Comparison of ENCODE assay signal across 9 mouse cellular contexts in genomic region chr16:92470706-92471105, GRCm38 (mm10). TPM values are rescaled to one million over a fixed set of nuclear protein-coding genes. Genes with fewer than 3 reads are reported as not detected.
DNase-seq lines count a peak whose midpoint lies in the region; ATAC-seq and TF ChIP-seq lines count a peak whose summit lies in the region.
"Had no signal": no experiment of that assay in that cellular context is flagged by ENCODE, and none has a peak within 500 bp of the region (broad histone marks: within the 10 kb centered on the region; RNA-seq: fewer than 3 reads in every experiment).

Gene Rcan1, minus strand, starts transcription at chr16:92470867.

- H3K9me3 ChIP-seq in forebrain, embryonic 13.5 days (replicated peaks), result no peaks in the 10 kb centered on the region
- no peaks in the 10 kb centered on the region for H3K9me3 ChIP-seq in hindbrain, embryonic 11.5 days (ENCODE audit: control insufficient read depth, low read length)
- no peaks in the 10 kb centered on the region for H3K9me3 ChIP-seq in liver, postnatal 0 days (ENCODE audit: low read length)

- TF ChIP-seq CTCF in liver, postnatal 0 days (IDR thresholded peaks at IDR 0.05; ENCODE audit: low read depth), result no peak

- no peak within 1 kb of the TSS for H3K4me2 ChIP-seq in forebrain, embryonic 13.5 days
- no peak within 1 kb of the TSS for H3K4me2 ChIP-seq in hindbrain, embryonic 11.5 days (replicated peaks; ENCODE audit: low read depth, low read length)
- H3K4me2 ChIP-seq in liver, postnatal 0 days (ENCODE audit: low read depth, low read length), result no peak within 1 kb of the TSS

- H3K36me3 ChIP-seq in forebrain, embryonic 13.5 days (ENCODE audit: poor library complexity, severe bottlenecking), result no peaks in the 10 kb centered on the region
- H3K36me3 ChIP-seq in hindbrain, embryonic 11.5 days (ENCODE audit: control insufficient read depth, insufficient read depth, low read length), result no peaks in the 10 kb centered on the region
- H3K36me3 ChIP-seq in liver, postnatal 0 days (replicated peaks; ENCODE audit: insufficient read depth, low read length), result no peaks in the 10 kb centered on the region

- no peaks in the 10 kb centered on the region for H3K27me3 ChIP-seq in forebrain, embryonic 13.5 days
- no peaks in the 10 kb centered on the region for H3K27me3 ChIP-seq in hindbrain, embryonic 11.5 days (ENCODE audit: control insufficient read depth, insufficient read depth, low read length)
- H3K27me3 ChIP-seq in liver, postnatal 0 days (ENCODE audit: insufficient read depth, low read length), result no peaks in the 10 kb centered on the region

- no peak within 1 kb of the TSS for H3K4me3 ChIP-seq in forebrain, embryonic 13.5 days
- H3K4me3 ChIP-seq in hindbrain, embryonic 11.5 days (ENCODE audit: low read depth, low read length), result no peak within 1 kb of the TSS
- no peak within 1 kb of the TSS for H3K4me3 ChIP-seq in liver, postnatal 0 days (ENCODE audit: low read depth, low read length)
- H3K4me3 ChIP-seq: erythroblast, embryonic 14.5 days had no signal

- no peak within 1 kb of the TSS for H3K9ac ChIP-seq in forebrain, embryonic 13.5 days
- H3K9ac ChIP-seq in hindbrain, embryonic 11.5 days (ENCODE audit: low read depth, low read length), result no peak within 1 kb of the TSS
- H3K9ac ChIP-seq in liver, postnatal 0 days (replicated peaks), result no peak within 1 kb of the TSS

- no peak for DNase-seq in urinary bladder, adult 2 months (ENCODE audit: low spot score)
- no peak for DNase-seq in urinary bladder, postnatal 10 days (ENCODE audit: low spot score)
- no peak for DNase-seq in hindbrain, embryonic 11.5 days (ENCODE audit: low spot score)
- DNase-seq in liver, postnatal 0 days, result no peak
- DNase-seq in spleen, postnatal 36 days (ENCODE audit: low spot score in 2 of 2), result no peak
- DNase-seq in cerebellum, postnatal 36 days, result no peak
- DNase-seq in ovary, postnatal 10 days (ENCODE audit: low spot score), result no peak

- 73% methylated on average over 6 of the region's 6 CpGs for WGBS in forebrain, embryonic 13.5 days
- WGBS in hindbrain, embryonic 11.5 days, result 73% methylated on average over 6 of the region's 6 CpGs
- 65% methylated on average over 6 of the region's 6 CpGs for WGBS in liver, postnatal 0 days (ENCODE audit: insufficient replicate concordance)

- no peak for ATAC-seq in forebrain, embryonic 13.5 days
- no peak for ATAC-seq in hindbrain, embryonic 11.5 days (ENCODE audit: low FRiP score)
- no peak for ATAC-seq in liver, postnatal 0 days

- TF ChIP-seq EP300 in liver, postnatal 0 days (IDR thresholded peaks at IDR 0.05; ENCODE audit: low read depth), result no peak

- H3K4me1 ChIP-seq in forebrain, embryonic 13.5 days, result no peaks in the 10 kb centered on the region
- no peaks in the 10 kb centered on the region for H3K4me1 ChIP-seq in hindbrain, embryonic 11.5 days (replicated peaks; ENCODE audit: control insufficient read depth, insufficient read depth, low read length)
- H3K4me1 ChIP-seq in liver, postnatal 0 days (ENCODE audit: insufficient read depth), result peaks cover under 1% of the 10 kb centered on the region

- no peak within 1 kb of the TSS for H3K27ac ChIP-seq in forebrain, embryonic 13.5 days
- no peak within 1 kb of the TSS for H3K27ac ChIP-seq in hindbrain, embryonic 11.5 days (ENCODE audit: low read depth, low read length)
- no peak within 1 kb of the TSS for H3K27ac ChIP-seq in liver, postnatal 0 days (ENCODE audit: low read depth)

RNA-seq across cellular contexts. Expression of gene Rcan1, which starts in this region (rescaled TPM):
- polyA plus RNA-seq in urinary bladder, adult 2 months (2012; rRNA removed), result 24.9 and 26.4 TPM in 2 replicates
- 34.3 and 36.5 TPM in 2 replicates for polyA plus RNA-seq in forebrain, embryonic 13.5 days (2015; fragmentation: Nextera tagmentation; extraction: Ambion mirVana)
- polyA plus RNA-seq in hindbrain, embryonic 11.5 days (2014; fragmentation: Nextera tagmentation; extraction: Ambion mirVana), result 39.3 and 45.3 TPM in 2 replicates
- polyA plus RNA-seq in liver, postnatal 0 days (2015; fragmentation: Nextera tagmentation; extraction: Ambion mirVana), result 9.9 and 12.0 TPM in 2 replicates
